Mouse (Mus musculus) CH12.LX (cell line): Measurements from ENCODE around the gene Slc4a5. TPM values are rescaled to one million over a fixed set of nuclear protein-coding genes. Genes with fewer than 3 reads are reported as not detected.

Source experiments
- DNase-seq: peaks from one replicate; pipeline ENCODE4 v3.0.0-alpha.2; 2013; ENCODE audit errors: extremely low read depth
- H3K27ac ChIP-seq: 2 replicates; pipeline ENCODE4 v1.5.1; 2012; ENCODE audit warnings: low read depth, mild to moderate bottlenecking, control low read depth, moderate library complexity; ENCODE audit not compliant: insufficient read depth
- H3K27me3 ChIP-seq: replicated peaks from 2 replicates; pipeline ENCODE3; 2012; ENCODE audit warnings: inconsistent platforms
- H3K36me3 ChIP-seq, 2 experiments: replicated peaks in 1 of 2; 2 replicates each; pipeline versions ENCODE3 to v1.6.1; 2012; ENCODE audit warnings: inconsistent platforms in 1 of 2, low read length in 1 of 2, mild to moderate bottlenecking in 1 of 2, mixed read lengths in 1 of 2, moderate library complexity in 1 of 2; ENCODE audit not compliant: control insufficient read depth in 1 of 2, insufficient read depth in 1 of 2
- H3K4me1 ChIP-seq, 2 experiments: 2 replicates each; pipeline ENCODE4 v1.6.1; 2012; ENCODE audit warnings: inconsistent platforms in 1 of 2, moderate library complexity in 1 of 2; ENCODE audit not compliant: insufficient read depth in 2 of 2, control insufficient read depth in 1 of 2
- H3K4me2 ChIP-seq: 2 replicates; pipeline ENCODE4 v1.6.1; 2012; ENCODE audit warnings: low read depth, mild to moderate bottlenecking, control low read depth; ENCODE audit not compliant: poor library complexity, insufficient read depth, severe bottlenecking
- H3K4me3 ChIP-seq, 3 experiments: fragments of 150-350 bp in 1 of 3; sonication (generic) in 1 of 3; replicated peaks in 1 of 3; 2 replicates each; pipeline versions ENCODE3 to v1.5.1; 2011 to 2012; ENCODE audit warnings: low read depth in 2 of 3, low read length in 2 of 3, mild to moderate bottlenecking in 2 of 3, moderate library complexity in 2 of 3, control low read depth in 1 of 3, improper control_type of control experiment in 1 of 3, inconsistent platforms in 1 of 3, mixed read lengths in 1 of 3; ENCODE audit not compliant: poor library complexity in 1 of 3
- H3K79me2 ChIP-seq: replicated peaks from 2 replicates; pipeline ENCODE4 v1.6.1; 2012; ENCODE audit warnings: mild to moderate bottlenecking, moderate library complexity; ENCODE audit not compliant: control insufficient read depth, poor library complexity, insufficient read depth, severe bottlenecking; ENCODE audit errors: extremely low read depth
- H3K9ac ChIP-seq: 2 replicates; pipeline ENCODE4 v1.6.1; 2012; ENCODE audit warnings: low read depth, mild to moderate bottlenecking, control low read depth, moderate library complexity; ENCODE audit not compliant: insufficient read depth
- H3K9me3 ChIP-seq: replicated peaks from 2 replicates; pipeline ENCODE3; 2012; ENCODE audit warnings: low read length, inconsistent platforms, mixed read lengths
- BHLHE40 ChIP-seq: IDR thresholded peaks from 2 replicates; pipeline ENCODE4 v1.6.1; 2011; ENCODE audit warnings: mild to moderate bottlenecking, low read depth, low read length, improper control_type of control experiment
- CHD1 ChIP-seq: IDR thresholded peaks from 2 replicates; pipeline ENCODE4 v1.6.1; 2012; ENCODE audit warnings: low read depth, low read length, improper control_type of control experiment, inconsistent platforms
- CHD2 ChIP-seq: IDR thresholded peaks from 2 replicates; pipeline ENCODE4 v1.6.1; 2011; ENCODE audit warnings: low read length, improper control_type of control experiment
- E2F4 ChIP-seq: IDR thresholded peaks from 2 replicates; pipeline ENCODE4 v1.6.1; 2011; ENCODE audit warnings: low read depth, low read length, improper control_type of control experiment; ENCODE audit not compliant: insufficient replicate concordance
- ELF1 ChIP-seq: IDR thresholded peaks from 2 replicates; pipeline ENCODE4 v1.6.1; 2014; ENCODE audit warnings: low read depth, mild to moderate bottlenecking, inconsistent platforms, low read length, improper control_type of control experiment
- EP300 ChIP-seq: IDR thresholded peaks from 2 replicates; pipeline ENCODE4 v1.6.1; 2011; ENCODE audit warnings: low read length, improper control_type of control experiment
- ETS1 ChIP-seq: conservative IDR thresholded peaks from 2 replicates; pipeline ENCODE4 v1.6.1; 2012; ENCODE audit warnings: low read depth, mild to moderate bottlenecking, inconsistent platforms, low read length, improper control_type of control experiment, moderate library complexity
- HCFC1 ChIP-seq: IDR thresholded peaks from 2 replicates; pipeline ENCODE4 v1.6.1; 2012; ENCODE audit warnings: low read depth, mild to moderate bottlenecking, inconsistent platforms, low read length, improper control_type of control experiment
- IRF4 ChIP-seq: IDR thresholded peaks from 2 replicates; pipeline ENCODE4 v1.6.1; 2014; ENCODE audit warnings: low read depth, mild to moderate bottlenecking, inconsistent platforms, low read length, improper control_type of control experiment
- KAT2A ChIP-seq: IDR thresholded peaks from 2 replicates; pipeline ENCODE4 v1.6.1; 2012; ENCODE audit warnings: low read length, improper control_type of control experiment, inconsistent platforms; ENCODE audit not compliant: insufficient replicate concordance
- MAFK ChIP-seq: IDR thresholded peaks from 2 replicates; pipeline ENCODE4 v1.6.1; 2011; ENCODE audit warnings: low read length, improper control_type of control experiment; ENCODE audit not compliant: insufficient replicate concordance
- MAZ ChIP-seq: IDR thresholded peaks from 2 replicates; pipeline ENCODE4 v1.6.1; 2012; ENCODE audit warnings: low read depth, mild to moderate bottlenecking, inconsistent platforms, low read length, improper control_type of control experiment, moderate library complexity
- MXI1 ChIP-seq: IDR thresholded peaks from 2 replicates; pipeline ENCODE4 v1.6.1; 2011; ENCODE audit warnings: mild to moderate bottlenecking, low read depth, low read length, improper control_type of control experiment
- NRF1 ChIP-seq: IDR thresholded peaks from 2 replicates; pipeline ENCODE4 v1.6.1; 2014; ENCODE audit warnings: low read depth, mild to moderate bottlenecking, inconsistent platforms, low read length, improper control_type of control experiment, moderate library complexity
- POLR2A ChIP-seq: IDR thresholded peaks from 2 replicates; pipeline ENCODE4 v1.6.1; 2011; ENCODE audit warnings: low read depth, mild to moderate bottlenecking, improper control_type of control experiment, low read length
- POLR2AphosphoS2 ChIP-seq: IDR thresholded peaks from 2 replicates; pipeline ENCODE4 v1.6.1; 2011; ENCODE audit warnings: low read depth, low read length, improper control_type of control experiment
- RAD21 ChIP-seq: IDR thresholded peaks from 2 replicates; pipeline ENCODE4 v1.6.1; 2011; ENCODE audit warnings: low read depth, mild to moderate bottlenecking, low read length, improper control_type of control experiment, moderate library complexity
- RCOR1 ChIP-seq: conservative IDR thresholded peaks from 2 replicates; pipeline ENCODE4 v1.6.1; 2012; ENCODE audit warnings: low read depth, mild to moderate bottlenecking, inconsistent platforms, low read length, improper control_type of control experiment
- SIN3A ChIP-seq: IDR thresholded peaks from 2 replicates; pipeline ENCODE4 v1.6.1; 2012; ENCODE audit warnings: low read length, improper control_type of control experiment, inconsistent platforms
- TBP ChIP-seq: conservative IDR thresholded peaks from 2 replicates; pipeline ENCODE4 v1.6.1; 2011; ENCODE audit warnings: low read depth, low read length, improper control_type of control experiment
- TCF12 ChIP-seq: IDR thresholded peaks from 2 replicates; pipeline ENCODE4 v1.6.1; 2014; ENCODE audit warnings: low read depth, mild to moderate bottlenecking, inconsistent platforms, low read length, improper control_type of control experiment
- ZKSCAN1 ChIP-seq: IDR thresholded peaks from 2 replicates; pipeline ENCODE4 v1.6.1; 2012; ENCODE audit warnings: low read depth, inconsistent platforms, low read length, improper control_type of control experiment, borderline replicate concordance
- ZNF384 ChIP-seq: IDR thresholded peaks from 2 replicates; pipeline ENCODE4 v1.6.1; 2012; ENCODE audit warnings: low read depth, low read length, improper control_type of control experiment, inconsistent platforms
- dilution Hi-C: fragments of 300-500 bp; cut with MboI; formaldehyde crosslinking; loops from 2 replicates; pipeline ENCODE4 v1.14.3; 2020; ENCODE audit warnings: low sequenced_read_pairs; ENCODE audit not compliant: extremely low pct_unique_long_range_greater_than_20kb, extremely low pct_ligation_motif_present
- in situ Hi-C: fragments of 300-500 bp; cut with MboI; formaldehyde crosslinking; loops from 3 replicates; pipeline ENCODE4 v1.14.3; 2019; ENCODE audit warnings: low sequenced_read_pairs, low pct_ligation_motif_present, low pct_unique_long_range_greater_than_20kb, mixed read lengths
- polyA plus RNA-seq: library from polyadenylated mRNA; unstranded; fragments of >175 nt; gene quantifications from 2 replicates; pipeline ENCODE4 v1.2.1, GENCODE M21; 2012; ENCODE audit warnings: low read depth; ENCODE audit not compliant: insufficient read length
- total RNA-seq, 2 experiments: library from RNA; depleted of rRNA; stranded (reverse); fragments of 300-350 nt in 1 of 2; fragments of >200 nt in 1 of 2; gene quantifications; 2 replicates each; pipeline ENCODE4 v1.2.3; 2012 to 2014

Gene Slc4a5
- total and polyA plus RNA-seq, 3 experiments: 0.13 to 0.21 TPM; not detected in 1

GRCm38 (mm10) chr6:83172240-83172920, 47.2 kb upstream of the Slc4a5 start:
- TF ChIP-seq NRF1: no peak
- TF ChIP-seq RCOR1: no peak
- TF ChIP-seq SIN3A: no peak
- TF ChIP-seq MAFK: no peak
- TF ChIP-seq EP300: no peak
- TF ChIP-seq MAZ: no peak
- TF ChIP-seq ZNF384: no peak
- no peak for TF ChIP-seq ETS1
- no peak for TF ChIP-seq TBP
- TF ChIP-seq RAD21: no peak
- no peak for TF ChIP-seq POLR2A
- in situ Hi-C loops: no loop called here

GRCm38 (mm10) chr6:83175996-83176395, 43.6 kb upstream of the Slc4a5 start:
- dilution Hi-C loops: no loop called here

More at GRCm38 (mm10) chr6:83172240-83172920, 47.2 kb upstream of the Slc4a5 start:
- no peaks in the 10 kb centered on the region for H3K27me3 ChIP-seq
- H3K36me3 ChIP-seq: peaks cover 0 to 34% of the 10 kb centered on the region in 2 experiments
- DNase-seq: no peak
- dilution Hi-C loops: no loop called here
- H3K9ac ChIP-seq: no peak overlapping the region
- peaks cover 9 to 10% of the 10 kb centered on the region in 2 experiments; a peak in 2 of 4 replicates for H3K4me1 ChIP-seq
- H3K4me3 ChIP-seq: no peak overlapping the region
- H3K9me3 ChIP-seq: no peaks in the 10 kb centered on the region
- H3K27ac ChIP-seq: no peak overlapping the region
- H3K79me2 ChIP-seq: no peaks in the 10 kb centered on the region
- no peak overlapping the region for H3K4me2 ChIP-seq

More at GRCm38 (mm10) chr6:83175996-83176395, 43.6 kb upstream of the Slc4a5 start:
- Histone ChIP-seq H3K27ac (no peak overlapping the region), H3K36me3 (peaks cover 0 to 34% of the 10 kb centered on the region in 2 experiments), H3K79me2 (no peaks in the 10 kb centered on the region), H3K9me3 (no peaks in the 10 kb centered on the region), H3K4me1 (peaks cover 5 to 6% of the 10 kb centered on the region in 2 experiments; a peak in 2 of 4 replicates), H3K9ac (no peak overlapping the region), H3K4me3 (no peak overlapping the region), H3K27me3 (no peaks in the 10 kb centered on the region), H3K4me2 (no peak overlapping the region)
- DNase-seq: no peak
- in situ Hi-C loops: no loop called here
- TF ChIP-seq CHD2 (no peak), BHLHE40 (no peak), ELF1 (no peak), E2F4 (no peak), MAZ (no peak), CHD1 (no peak), POLR2AphosphoS2 (no peak), ZNF384 (no peak), POLR2A (no peak), HCFC1 (no peak), ZKSCAN1 (no peak), SIN3A (no peak), MXI1 (no peak), NRF1 (no peak), IRF4 (no peak), KAT2A (no peak), ETS1 (no peak), TCF12 (no peak), RCOR1 (no peak), EP300 (no peak)
